Mouse (Mus musculus) lung, postnatal 0 days (tissue): ENCODE data around the gene Dph1.

Experiments
- CTCF ChIP-seq: IDR thresholded peaks from 2 replicates; pipeline ENCODE4 v1.5.1; 2016; ENCODE audit warnings: antibody characterized with exemption, mild to moderate bottlenecking
- EP300 ChIP-seq: IDR thresholded peaks from 2 replicates; pipeline ENCODE4 v1.6.1; 2016; ENCODE audit warnings: antibody characterized with exemption, mild to moderate bottlenecking, control low read depth

GRCm38 (mm10) chr11:75135358-75135757 lies 55.7 kb downstream of the Dph1 start:
- TF ChIP-seq CTCF (no peak), EP300 (no peak)
